Mouse (Mus musculus): Measurements from ENCODE around the gene Hmgcl. TPM values are rescaled to one million over a fixed set of nuclear protein-coding genes. Genes with fewer than 3 reads are reported as not detected.
A peak's percentile ranks its signal among the peaks of the same experiment; 100 is the strongest.
"Not testable (repeated sequence)": the region's sequence is repeated elsewhere in the genome, so short reads cannot be mapped to it uniquely, and the experiment has no call there.

Gene Hmgcl
- total RNA-seq, 4 experiments from 2014 or later = 51.7 to 68.6 (median 62.8) TPM

DNA sequence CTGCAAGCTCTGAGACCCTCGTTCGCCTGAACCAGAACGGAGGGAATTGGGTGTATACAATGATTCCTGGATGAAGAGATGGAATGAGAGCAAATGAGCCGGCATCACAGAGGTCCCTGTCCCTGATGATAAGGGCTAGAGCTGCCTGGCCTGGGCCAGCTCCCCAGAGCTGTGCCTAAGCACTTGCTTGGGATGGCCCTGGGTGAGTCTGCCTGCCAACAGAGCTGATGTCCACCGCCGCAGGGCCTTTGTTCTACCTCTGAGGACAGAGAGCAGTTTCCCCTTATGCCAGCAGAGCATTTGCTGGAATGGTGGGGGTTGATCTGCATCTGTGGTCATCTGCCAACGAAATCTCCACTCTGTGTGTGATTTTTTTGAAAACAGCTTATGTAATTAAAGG is 15.9 kb downstream of the Hmgcl start:
- DNase-seq = peak; percentile 6

DNA sequence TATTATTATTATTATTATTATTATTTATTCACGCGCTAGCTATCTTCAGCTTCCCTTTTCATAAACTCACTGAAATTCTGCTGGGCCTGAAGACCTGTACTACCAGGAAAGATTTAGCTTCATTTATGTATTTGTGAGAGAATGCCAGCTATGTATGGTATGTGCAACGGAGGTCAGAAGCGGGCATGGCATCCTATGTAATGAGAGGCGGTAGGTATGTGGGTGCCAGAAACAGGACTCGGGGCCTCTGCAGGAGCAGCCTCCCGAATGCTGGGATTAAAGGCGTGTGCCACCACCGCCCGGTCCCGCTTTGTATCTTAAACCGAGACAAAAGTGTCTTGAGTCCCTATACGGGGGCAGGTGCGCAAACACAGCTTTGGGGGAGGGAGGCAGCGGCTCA is 16.7 kb downstream of the Hmgcl start:
- DNase-seq = no peak

DNA sequence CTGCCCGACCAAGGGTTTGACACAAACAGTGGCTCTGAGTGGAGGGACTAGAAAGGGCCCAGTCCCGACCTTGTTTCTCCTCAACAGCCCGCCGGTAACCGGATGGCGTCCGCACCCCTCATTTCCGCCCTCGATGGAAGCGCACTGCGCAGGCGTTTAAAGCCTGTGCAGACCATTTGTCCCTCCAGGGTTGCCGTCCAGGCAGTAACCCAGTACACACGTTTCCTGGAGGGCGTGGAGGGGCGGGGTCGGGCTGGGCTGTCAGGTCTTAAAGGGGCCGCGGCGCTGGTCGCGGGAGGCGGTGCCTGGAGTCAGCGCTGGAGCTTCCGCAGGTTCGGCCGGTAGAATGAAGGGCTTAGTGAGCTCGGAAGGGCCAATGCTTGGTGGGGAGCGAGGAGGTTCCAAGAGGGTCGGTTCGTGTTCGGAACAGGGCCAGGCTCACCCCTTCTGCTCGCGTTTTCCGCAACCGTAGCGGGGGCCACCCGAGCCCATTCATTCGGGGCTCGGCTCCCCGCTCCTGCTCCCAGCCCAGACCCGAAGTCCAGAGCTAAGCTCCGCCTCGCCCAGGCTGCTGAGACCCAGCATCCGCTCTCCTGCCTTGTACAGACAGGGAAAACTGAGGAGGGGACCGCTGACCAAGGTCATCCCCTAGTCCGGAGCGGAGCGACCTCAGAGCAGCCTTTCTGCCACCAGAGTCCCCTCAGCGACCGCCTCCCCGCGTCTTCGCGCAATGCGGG is 17.4 kb downstream of the Hmgcl start, which contains the start of gene Gale:
Gene Gale, plus strand, starts transcription at position 271 of the 737 bp plus-strand sequence.
- DNase-seq = peak; percentile 93

DNA sequence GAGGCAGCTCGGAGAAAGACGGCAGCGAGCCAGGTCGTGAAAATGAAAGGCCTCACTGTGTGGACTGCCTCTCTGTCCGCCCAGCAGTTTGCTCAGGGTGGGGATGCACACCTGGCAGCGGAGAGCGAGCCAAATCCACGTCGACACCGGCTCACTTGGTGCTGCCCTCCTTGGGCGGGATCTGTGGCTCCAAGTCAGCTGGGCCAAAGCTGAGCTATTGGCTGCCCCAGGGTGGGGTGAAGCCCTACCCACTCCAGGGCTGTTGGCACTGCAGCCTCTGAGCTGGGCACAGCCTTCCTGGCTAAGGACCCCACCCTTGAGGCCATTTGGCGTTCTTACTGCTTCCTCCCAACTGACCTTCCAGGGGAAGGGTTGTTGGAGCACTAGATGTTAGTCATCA is 18.2 kb downstream of the Hmgcl start:
- DNase-seq = peak; percentile 73

DNA sequence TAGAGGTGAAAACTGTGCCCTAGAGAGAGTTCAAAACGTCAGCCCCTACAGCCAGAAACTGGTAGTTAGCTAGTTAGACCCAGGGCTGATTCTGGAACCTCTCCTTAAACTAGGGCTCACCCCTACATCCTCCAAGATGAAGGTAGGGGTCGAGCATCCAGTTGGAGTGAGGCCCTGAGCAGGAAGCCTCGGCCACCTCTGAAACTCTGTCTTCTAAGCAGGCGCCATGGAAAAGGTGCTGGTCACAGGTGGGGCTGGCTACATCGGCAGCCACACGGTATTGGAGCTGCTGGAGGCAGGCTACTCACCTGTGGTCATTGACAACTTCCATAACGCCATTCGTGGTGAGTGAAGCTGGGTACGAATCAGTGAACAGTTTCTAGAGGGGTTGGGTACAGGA is 18.9 kb downstream of the Hmgcl start:
- no peak for DNase-seq

DNA sequence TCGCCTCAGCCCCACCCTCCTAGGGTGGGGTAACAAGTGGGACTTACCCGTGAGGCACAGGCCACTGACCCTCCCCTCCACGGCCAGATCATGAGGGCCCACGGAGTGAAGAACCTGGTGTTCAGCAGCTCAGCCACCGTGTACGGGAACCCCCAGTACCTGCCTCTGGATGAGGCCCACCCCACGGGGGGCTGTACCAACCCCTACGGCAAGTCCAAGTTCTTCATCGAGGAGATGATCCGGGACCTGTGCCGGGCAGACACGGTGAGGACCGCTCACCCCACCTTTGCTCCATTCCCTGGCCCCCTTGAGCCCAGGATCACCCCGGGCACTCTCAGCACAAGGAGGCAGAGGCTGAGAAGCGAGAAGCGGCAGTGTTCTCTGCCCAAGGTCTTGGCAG is 20.0 kb downstream of the Hmgcl start:
- peak; percentile 8 for DNase-seq

DNA sequence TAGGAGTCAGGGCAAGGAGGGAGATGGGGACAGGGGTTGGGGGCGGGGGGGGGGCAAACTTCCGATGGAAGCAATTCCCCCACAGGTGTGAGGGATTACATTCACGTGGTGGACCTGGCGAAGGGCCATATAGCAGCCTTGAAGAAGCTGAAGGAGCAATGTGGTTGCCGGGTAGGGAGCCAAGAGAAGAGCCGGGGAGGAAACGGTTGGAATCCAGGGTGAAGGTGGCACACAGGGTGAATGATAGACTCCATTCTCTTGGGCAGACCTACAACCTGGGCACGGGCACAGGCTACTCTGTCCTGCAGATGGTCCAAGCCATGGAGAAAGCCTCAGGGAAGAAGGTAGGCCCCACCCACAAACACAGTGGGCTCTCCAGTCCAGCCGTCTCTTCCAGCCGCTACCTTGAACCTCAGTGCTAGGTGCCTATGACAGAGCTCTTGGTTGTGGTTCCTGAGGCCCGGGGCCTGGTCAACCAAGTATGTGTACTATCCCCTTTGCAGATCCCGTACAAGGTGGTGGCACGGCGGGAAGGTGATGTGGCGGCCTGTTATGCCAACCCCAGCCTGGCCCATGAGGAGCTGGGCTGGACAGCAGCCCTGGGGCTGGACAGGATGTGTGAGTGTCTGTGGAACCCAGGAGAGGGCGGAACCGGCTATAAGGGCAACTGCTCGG is 21.0 kb downstream of the Hmgcl start:
- peak; percentile 20 for DNase-seq

DNA sequence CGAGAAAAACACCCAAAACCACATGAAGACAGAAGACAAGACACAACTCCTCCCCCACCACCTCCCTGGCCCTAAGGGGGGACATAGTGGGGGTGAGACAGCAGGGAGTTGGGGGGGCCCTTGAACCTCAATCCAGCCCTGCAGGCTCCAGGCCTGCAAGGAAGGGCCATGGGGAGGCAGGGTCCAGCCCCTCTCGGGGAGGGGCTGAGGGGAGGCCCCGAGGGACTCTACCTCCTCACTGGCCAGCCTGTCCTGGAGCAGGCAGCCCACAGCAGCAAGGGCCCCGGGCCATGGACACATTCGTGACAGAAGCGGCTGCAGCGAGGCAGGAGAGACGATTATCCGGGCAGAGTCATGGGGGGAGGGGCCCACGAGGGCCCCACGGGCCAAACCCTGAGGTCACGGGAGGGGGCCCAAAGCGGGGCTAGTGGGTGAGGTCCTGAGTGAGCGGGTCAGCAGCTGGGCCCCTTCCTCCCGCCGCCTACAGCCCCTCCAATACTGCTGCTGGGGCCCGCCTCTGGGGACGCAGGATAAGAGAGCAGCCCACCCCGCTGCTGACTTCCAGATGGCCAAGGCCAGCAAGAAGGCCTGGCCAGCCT is 22.1 kb downstream of the Hmgcl start:
- DNase-seq = peak; percentile 12

DNA sequence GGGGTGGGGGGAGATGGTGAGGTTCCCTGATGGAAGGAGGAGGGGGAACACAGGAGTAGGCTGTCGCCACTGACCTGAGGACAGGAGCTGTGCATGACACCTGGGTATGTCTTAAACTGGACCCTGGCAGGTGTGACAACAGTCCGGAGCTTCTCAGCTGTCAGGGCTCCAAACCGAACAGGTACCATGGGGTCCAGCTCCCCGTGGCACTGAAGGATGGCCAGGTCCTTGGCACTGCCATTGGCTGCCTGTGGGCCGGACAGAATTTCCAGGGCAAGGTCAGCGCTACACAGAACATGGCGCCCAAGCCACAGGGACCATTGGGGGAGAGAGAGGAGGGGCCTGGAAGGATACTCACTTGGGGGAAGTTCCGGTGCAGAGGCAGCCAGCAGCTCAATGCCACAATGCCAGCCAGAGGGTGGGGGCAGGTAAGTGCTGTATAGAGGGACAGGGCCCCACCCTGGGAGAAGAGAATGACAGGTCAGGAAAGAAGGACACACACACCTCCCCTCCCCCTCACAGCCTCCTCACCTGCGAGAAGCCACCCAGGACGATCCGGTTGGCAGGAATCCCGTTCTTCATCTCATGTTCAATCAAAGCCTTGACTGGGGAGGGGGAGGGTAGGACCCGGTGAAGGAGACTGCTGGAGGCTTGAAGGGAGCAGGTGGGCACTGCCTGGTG is 23.0 kb downstream of the Hmgcl start:
- DNase-seq = peak; percentile 10

DNA sequence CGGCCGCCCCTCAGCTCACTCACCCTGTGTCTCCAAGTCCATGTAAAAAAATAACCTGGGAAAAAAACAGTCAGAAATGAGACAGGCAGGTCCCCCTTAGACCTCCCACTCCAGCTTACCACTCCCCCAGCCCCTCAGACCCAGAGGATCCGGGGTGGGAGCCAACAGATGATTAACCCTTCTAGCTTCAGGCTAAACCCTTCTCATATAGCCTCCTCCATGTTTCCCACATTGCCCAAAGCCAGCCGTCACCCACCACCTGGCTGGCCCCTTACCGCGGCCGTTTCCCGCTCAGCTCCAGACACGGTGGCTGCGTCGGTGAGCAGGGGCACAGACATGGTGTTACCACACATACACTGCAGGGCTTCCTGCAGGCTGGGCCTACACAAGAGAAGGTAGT is 24.3 kb downstream of the Hmgcl start:
- DNase-seq = no peak

DNA sequence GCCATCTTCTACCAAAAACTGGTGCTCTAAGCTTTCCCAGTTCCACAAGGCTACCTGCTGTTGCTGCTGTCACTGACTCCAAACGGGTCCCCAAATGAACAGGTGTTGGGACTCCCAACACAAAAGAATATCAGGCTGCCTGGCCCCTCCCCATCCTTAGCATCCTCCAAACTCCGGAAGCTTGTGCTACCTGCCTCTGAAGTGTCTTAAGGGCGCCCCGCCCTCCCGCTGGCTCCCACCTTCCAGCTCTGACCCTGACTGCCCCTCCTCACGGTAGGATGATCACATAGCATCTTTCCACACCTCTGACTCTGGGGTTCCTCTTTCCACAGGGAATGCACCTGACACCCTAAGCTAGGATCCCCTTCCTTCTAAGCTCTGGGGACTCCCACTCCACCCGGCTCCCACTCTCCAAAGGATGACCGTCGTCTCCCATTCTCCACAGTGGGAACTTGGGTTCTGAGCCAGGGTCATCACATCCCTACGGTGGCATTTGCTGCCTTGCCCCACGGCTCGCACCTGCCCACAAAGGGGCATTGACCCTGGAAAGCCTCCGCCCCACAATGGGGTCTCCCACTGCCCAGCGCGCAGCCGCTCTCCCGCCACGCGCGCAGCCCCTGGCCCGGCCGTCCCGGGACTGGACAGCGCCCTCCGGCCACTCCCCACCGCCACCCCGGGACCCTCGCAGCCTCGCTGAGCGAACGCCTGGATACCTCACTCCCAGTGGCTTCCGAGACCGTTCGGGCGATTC is 25.7 kb downstream of the Hmgcl start:
- DNase-seq = no peak

DNA sequence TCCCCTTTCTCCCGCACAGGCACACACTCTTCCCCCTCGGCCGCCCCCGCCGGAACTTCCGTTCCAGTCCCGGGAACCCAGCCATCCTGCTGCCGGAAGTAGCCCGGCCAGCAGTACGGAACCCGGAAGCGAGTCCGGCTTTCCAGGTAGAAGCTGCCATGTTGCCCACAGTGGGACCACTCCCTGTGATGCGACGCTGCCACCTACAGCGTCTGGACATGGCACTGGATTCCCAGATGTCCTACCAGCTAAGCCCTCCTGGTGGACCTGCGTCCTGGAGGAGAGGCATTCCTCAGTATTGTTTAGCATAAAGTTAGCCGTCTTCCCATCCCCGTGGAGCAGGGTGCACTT is 26.3 kb downstream of the Hmgcl start, which contains the start of gene Lypla2:
Gene Lypla2, minus strand, starts transcription at position 71 of the 351 bp plus-strand sequence.
- DNase-seq = peak; percentile 85

DNA sequence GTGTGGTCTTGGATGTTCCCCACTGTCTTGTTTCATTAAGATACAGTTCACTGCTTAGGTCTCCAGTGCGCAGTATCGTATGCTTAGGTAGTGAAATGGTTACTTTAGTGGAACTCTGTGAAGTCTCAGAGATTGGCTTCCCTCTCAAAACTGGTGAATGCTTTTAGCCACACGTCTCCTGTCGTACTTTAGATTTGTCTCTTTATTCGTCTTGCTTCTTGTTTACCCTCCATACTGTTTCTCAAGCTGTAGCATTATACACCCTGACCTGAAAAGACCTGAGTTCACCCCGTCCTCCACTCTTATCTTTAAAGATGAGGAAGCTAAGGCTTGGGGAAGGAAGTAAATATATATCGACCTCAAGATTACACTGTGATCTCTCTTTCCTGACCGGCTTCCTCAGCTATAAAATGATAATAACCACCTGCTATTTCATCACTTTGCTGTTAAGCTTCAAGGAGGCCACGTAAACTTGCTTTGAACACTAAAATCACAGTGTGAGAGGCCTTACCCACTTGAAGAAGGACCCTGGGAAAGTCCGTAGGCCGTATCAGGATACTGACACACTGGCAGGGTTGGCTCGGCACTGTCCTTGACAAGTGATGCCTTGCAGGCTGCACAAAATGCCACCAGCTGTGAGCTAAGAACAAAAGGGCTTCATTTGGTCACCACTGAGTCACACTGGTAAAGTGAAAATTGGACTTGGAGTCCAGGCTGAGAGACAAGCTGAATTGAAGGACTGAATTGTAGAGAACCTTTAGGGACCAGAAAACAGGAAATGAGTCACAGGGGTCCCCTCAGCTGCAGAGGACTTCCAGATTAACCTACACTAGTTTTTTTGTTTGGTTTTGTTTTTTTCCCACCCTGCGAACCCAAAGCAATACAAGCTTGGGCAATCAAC is 26.9 kb downstream of the Hmgcl start:
- DNase-seq = peak; percentile 7

DNA sequence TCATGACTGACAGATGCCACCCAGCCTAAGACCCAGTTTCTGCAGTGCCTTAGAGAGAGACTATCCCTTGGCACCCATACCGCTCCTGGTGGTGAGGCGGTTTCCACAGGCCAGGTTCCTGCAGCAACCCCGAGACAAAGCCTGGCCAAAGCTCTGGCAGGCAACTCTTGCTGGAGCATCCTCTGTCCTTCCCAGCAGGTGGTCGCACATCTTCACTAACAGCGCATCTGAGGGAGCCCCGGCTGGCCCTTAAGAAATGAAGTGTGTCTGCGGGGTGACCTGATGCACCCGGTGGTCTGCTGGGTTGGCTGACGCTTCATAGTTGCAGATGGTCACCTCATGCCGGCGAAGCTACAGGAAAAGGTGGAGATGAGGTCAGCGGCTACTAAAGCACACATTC is 29.9 kb downstream of the Hmgcl start:
- no peak for DNase-seq

DNA sequence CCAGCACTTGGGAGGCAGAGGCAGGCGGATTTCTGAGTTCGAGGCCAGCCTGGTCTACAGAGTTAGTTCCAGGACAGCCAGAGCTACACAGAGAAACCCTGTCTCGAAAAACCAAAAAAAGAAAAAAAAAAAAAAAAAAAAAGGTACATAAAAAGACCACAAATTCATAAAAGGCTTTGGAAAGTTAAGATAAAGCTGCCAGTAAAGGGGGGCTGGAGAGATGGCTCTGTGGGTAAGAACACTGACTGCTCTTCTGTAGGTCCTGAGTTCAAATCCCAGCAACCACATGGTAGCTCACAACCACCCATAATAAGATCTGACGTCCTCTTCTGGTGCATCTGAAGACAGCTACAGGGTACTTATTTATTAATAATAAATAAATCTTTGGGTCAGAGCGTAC is 34.0 kb downstream of the Hmgcl start:
- not testable (repeated sequence) for DNase-seq

DNA sequence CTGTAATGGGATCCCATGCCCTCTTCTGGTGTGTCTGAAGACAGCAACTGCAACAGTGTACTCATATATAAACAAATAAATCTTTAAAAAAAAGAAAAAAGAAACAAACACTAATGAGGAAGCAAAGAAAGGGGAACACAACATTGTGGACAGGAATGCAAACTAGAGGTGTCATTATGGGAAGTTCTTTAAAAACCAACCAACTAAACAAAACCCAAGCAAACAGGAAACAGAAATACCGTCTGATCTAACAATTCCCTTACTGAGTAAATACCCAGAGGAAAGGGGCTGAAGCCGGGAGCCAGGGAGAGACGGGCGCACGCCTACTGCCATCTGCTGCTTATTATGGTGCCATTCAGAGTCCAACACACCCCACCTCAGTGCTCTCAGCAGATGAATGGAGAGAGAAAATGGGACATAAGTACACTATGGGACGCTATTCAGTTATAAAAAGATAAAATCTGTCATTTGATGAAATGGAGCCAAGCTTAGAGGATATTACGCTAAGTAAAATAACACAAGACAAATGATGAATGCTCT is 35.3 kb downstream of the Hmgcl start:
- DNase-seq = no peak

DNA sequence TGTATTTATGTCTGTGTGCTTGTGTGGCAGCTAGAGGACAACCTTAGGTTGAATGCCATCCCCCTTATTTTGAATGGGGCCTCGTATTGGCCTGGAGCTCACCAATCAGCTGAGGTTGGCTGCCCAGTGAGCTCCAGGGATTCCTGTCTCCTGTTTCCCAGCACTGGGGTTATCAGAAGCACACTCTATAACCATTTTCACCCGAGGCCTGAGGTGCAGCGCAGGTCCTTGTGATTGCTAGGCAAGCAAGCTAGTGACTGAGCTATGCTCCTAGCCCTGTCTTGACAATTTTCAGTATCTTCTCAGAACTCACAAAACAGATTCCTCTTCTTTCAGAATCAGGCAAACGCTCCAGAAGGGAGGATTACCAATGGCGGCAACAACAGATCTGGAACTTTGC is 38.3 kb downstream of the Hmgcl start:
- DNase-seq = no peak

DNA sequence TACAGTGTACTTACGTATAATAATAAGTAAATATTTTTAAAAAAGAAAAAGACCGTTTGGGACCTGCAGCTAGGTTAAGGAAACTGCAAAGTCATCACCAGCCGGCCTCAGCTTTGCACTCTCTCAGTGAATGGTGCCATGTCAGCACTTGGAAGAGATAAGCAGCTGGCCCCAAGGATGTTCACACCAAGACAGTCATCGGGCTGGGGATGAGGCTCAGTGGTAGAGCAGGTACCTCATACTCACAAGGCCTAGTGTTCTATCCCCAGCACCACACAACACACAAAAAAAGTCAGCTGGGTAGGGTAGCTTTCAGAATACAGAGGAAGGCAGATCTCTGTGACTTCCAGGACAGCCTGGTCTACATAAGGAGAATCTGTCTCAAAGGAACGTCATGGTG is 38.9 kb downstream of the Hmgcl start:
- no peak for DNase-seq

DNA sequence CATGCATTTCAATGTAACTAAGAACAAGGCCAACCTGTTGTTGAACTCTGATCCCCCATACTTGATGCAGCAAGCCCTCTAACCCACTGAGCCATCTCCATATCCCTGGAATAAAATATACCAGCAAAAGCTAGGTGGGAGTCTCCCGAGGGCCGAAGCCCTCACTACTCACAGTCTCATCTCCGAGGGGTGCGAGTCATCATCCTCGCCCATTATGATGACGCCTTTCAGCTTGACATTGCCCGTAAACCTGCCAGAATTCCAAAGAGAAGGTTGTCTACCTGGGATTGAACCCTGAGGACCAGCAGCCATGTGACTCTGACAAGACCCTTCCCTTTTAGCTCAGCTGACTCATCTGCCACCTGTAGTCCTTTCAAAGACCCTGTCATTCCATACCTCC is 39.5 kb downstream of the Hmgcl start:
- no peak for DNase-seq

DNA sequence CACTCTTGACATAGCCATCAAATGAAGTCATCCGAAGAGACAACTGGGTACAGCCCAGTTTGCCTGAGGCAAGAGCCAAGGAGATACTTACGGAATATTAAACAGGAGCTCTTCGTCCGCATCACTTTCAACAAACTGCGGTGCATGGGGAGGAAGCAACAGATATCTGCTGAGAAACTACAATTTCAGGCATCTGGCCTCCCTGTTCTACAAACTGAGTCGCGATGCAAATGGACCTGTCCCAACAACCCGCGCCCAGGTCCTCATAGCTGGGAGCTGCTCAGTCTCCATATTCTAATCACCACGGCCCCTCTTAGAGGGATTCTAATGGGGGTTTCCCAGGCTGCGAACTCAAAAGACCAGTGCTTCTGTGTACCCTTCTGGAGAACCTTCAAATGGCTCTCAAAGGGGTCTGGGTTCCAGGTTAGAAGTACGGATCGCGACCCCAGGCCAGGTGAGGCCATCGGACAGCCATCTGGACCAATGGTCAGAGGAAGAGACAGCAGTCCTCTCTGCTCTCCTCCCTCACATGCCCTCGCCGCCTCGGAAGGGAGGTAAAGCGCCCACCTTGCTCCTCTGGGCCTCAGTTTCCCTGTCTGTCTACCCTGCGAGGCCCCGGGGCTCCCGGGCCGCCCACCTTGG is 40.2 kb downstream of the Hmgcl start:
- no peak for DNase-seq

Measured in adrenal gland, adult 8-10 months (tissue).